Mouse (Mus musculus) monocyte, adult 2 months (primary cell): ENCODE measurements around the gene Zfp408.
A peak's percentile ranks its signal among the peaks of the same experiment; 100 is the strongest.

Source experiments
- DNase-seq, 2 experiments: peaks; one replicate each; pipeline ENCODE4 v3.0.0; 2022; ENCODE audit warnings: low spot score in 2 of 2, low read depth in 1 of 2

Gene Zfp408

DNA sequence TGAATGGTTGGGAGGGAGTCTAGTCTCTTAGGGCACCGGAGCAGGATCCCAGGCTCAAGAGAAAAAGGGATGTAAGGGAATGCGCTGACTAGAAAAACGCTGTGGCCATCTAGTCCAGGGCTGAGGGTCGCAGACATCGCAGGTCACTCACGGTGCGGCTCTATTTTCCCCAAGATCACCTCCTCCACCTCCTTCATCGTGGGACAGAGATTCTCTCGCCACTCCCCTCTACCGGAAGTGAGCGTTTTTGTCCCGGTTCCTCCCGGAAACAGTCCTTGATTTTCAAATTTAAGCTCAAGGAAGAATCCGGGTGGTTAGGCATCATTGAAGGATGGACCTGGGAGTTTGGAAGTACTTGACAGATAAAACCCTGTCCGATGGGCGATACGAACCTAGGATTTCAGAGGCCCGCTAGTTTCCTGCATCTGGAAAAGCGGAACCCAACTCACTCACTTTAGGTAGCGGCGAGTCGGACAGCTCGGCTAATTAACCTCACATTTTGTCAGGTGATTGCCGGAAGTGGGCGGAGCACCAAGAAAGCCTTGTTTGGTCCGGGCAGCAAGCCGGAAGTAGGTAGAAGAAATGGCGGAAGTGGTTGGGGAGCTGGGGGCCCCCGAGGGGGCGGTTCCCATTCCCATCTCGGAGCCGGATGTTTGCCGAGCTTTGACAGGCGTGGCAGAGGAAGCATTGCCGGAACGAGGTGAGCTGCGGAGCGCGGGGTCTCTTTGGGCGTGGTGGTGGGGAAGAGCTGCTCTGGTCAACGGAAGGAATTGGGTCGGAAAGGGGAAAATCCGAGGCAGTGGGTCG is at the start of gene Zfp408, which contains the start of gene Arhgap1:
Gene Zfp408, minus strand, starts transcription at position 239 of the 807 bp plus-strand sequence.
Gene Arhgap1, plus strand, starts transcription at position 308 of the 807 bp plus-strand sequence.
- peak; percentile 87 to 91 for DNase-seq

DNA sequence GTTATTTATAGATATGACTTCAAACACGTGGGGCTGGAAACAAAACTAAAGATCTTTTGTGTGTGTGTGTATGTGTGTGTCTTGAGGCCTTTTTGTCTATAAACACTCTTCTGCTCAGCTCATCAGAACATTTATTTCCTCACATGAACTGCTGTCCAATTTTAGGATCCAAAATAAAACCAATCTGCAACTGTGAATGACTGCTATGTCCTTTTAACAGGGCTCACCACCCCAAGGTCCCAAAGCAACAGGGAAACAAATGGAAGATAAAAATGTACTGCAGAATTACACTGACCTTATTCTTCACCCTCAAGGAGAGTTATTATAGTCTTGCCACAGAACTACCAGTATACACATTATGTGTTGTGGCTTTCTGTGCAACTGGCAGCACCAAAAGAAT is 49.6 kb upstream of the Zfp408 start:
- DNase-seq = no peak

GRCm38 (mm10) chr2:91696225-91696590 is 46.6 kb upstream of the Zfp408 start:
- peak in 1 of 2 experiments; percentile 23 for DNase-seq

DNA sequence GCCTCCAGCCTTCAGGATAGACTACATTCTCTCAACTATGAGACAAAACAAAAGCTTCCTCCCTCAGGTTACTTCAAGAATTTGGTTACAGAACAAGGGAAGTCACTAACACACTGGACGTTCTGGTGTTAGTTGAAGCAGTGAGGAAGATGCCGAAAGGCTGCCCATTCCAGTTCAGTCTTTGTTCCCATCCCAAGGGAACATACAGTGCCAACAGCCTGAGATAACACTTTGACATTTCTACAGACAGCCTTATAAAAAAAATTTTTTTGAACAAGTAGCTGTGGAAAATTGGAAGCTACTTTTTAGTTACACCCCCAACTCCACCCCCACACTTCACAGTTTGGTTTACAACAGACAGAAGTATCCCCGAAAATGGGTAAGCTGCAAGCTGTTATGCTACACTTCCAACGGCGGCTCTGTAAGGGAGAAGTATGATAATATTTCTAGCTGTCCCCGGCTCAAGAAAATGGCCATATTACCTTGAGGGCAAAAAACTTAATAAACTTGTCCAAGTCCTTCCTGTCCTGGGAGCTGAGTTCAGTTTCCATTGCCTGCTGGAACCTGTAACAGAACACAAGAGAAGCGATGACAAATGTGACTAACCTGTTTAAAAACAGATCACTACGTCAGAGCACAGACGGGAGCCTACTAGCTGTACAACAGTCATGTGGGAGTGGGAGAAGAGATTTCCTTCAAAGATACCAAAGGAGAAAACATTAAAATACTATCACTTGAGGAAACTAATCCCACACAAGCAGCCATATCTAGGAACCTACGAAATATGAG is 46.0 kb upstream of the Zfp408 start:
- no peak for DNase-seq

GRCm38 (mm10) chr2:91689452-91689851 is 39.9 kb upstream of the Zfp408 start:
- no peak for DNase-seq

DNA sequence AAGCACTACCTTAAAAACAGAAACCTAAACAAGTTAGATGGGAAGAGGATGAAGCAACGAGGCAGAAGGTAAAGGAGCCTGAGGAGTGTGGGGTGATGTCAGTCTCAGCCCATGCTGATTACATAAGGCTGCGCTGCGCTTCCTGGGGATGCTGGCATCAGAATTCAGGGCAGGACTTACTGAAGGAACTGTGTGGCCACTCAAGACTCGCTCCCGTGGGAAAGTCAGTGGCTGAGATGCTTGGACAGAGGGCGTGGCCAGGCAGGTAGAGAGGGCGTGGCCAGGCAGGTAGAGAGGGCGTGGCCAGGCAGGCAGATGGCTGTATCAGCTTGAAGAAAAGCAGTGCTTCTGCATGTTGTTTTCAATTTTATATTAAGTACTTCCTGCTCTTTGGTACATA is 34.3 kb upstream of the Zfp408 start:
- no peak for DNase-seq

DNA sequence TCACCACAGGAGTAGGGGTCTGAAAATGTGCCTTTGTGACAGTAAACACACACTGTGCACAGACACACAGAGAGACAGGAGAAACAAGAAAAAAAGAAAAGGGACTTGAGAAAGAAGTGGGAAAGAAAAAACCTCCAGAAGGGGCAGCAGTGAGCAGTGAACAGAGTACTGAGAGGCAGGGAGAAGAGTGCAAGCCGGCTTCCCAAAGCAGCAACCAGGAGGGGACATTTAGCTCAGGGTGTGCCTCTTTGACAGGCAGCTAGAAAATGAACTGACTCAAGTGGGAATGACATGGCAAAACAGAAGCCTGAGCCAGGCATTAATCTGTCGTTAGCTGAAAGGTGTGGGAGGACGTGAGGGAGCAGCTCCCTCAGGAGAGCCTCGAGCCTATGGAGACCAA is 33.3 kb upstream of the Zfp408 start:
- no peak for DNase-seq

- DNase-seq = no peak
Observed at GRCm38 (mm10) chr2:91676961-91677360, 27.4 kb upstream of the Zfp408 start.

- DNase-seq = no peak
Observed at GRCm38 (mm10) chr2:91676420-91676819, 26.8 kb upstream of the Zfp408 start.

DNA sequence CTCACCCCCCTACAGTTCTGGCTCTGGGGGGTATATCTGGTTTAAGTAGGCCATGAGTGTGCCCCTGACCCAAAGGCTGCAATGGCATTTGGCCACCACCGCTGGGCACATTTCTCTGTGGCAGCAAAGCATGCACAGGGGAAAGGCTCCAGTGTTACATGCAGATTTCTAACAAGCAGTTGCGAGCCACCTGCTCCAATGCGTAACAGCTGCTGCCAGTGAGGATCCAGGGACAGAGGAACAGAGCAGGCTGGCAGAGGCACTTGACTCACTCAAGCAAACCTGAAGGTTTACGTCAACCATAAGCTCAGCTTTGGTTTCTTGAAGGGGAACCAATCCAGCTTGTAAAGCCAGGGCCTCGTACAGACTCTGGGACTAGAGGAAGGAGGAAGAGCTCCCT is 25.3 kb upstream of the Zfp408 start:
- DNase-seq = no peak

- DNase-seq = no peak
Observed at GRCm38 (mm10) chr2:91673587-91673986, 24.0 kb upstream of the Zfp408 start.

GRCm38 (mm10) chr2:91670038-91670437 is 20.4 kb upstream of the Zfp408 start:
- no peak for DNase-seq

GRCm38 (mm10) chr2:91669326-91669725 is 19.7 kb upstream of the Zfp408 start:
- DNase-seq = no peak

GRCm38 (mm10) chr2:91667747-91668146 is 18.2 kb upstream of the Zfp408 start:
- no peak for DNase-seq

DNA sequence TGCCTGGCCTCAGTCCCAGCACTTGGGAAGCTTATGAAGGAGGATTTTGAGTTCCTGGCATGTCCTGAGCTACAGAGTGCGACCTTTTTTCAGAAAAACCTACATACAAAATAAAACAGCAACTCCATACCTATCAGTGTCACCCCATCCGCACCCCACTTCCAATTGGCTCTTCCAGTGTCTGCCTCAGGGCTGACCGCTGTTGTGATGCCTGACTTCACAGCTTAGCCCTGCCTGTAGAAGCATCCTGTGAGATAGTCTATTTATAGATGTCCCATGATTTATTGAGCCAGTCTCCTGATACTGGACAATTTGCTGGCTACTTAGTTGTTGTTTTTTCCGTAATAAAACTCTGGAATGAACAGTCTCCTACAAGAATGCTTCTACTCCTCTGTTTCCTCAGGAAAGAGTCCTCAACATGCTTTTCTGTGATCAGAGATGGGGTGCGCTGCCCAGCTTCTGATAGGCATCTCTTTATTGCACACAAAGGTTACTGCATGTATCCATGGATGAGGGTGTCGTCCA is 16.9 kb upstream of the Zfp408 start:
- DNase-seq = no peak

DNA sequence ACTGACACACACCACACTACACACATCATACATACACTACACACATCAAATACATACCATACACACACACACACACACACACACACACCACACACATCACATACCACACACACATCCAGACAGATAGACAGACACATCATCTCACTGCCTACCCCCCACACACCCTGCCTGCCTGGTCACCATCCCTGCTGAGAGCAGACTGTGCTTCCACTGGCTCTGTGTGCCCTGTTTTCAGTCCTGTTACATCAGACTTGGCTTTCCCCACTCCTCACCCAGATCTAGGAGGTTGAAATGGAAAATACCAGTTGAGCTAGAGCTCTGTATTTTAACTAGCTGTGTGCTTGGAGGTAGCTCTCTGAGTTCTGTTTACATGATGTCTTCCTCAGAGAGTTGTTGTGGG is 15.2 kb upstream of the Zfp408 start:
- no peak for DNase-seq

DNA sequence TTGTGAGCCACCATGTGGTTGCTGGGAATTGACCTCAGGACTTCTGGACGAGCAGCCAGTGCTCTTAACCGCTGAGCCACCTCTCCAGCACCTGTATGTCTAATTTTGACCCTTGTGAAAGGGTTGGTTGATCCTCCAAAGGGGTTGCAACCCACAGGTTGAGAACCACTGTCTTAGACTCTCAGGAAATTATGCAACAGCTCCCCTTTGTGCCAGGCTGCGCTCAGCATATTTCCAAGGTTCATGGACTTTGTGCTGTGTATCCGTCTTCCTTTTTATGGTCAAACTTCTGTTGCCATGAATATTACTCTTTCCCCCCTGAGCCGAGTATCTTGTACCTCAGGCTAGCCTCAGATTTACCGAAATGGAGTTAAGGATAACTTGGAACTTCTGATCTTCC is 11.4 kb upstream of the Zfp408 start:
- DNase-seq = no peak

- DNase-seq = no peak
Observed at GRCm38 (mm10) chr2:91659657-91660056, 10.1 kb upstream of the Zfp408 start.

DNA sequence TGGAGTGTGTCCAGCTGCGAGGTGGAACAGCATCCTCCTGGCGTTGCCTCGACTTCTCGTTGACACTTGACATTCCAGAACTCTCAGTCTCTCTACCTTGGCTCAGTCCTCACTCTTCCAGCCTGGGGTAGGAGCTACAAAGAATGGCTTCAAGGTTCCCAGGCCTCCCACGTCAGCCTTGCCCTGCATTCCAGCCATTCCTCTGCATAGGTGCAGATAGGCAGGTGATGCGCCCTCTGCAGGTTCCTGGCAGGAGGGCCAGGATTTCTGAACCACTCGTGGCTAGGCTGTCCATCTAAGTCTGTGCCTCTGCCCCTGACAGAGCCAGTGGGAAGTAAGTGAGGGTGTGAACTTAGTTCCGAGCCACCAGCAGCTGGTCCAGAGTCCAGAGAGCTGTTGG is 7.2 kb upstream of the Zfp408 start:
- no peak for DNase-seq

GRCm38 (mm10) chr2:91655827-91656226 is 6.2 kb upstream of the Zfp408 start:
- no peak for DNase-seq

DNA sequence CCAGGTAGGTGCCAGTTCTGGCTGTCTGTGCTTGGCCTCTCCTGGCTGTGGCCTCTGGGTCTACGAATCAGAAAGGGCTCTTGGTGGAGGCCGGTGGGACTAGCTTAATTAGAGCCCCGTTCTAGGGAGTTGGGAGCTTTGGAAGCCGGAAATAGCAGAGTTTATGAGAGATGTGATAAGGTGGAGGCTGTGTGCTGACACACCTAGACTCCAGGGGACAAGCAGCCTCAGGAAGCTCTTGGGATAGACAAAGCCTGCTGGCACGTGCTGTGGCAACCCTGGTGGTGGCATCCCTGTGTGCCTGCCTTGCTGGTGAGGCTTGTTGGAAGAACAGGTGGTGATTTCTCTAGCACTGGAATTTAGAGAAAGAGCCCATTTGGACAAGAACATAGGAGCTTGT is 5.8 kb upstream of the Zfp408 start:
- DNase-seq = no peak

- no peak for DNase-seq
Observed at GRCm38 (mm10) chr2:91652863-91653262, 3.3 kb upstream of the Zfp408 start.
